Mouse (Mus musculus) heart, postnatal 14 days (tissue): ENCODE measurements around the gene Nabp1. TPM values are rescaled to one million over a fixed set of nuclear protein-coding genes. Genes with fewer than 3 reads are reported as not detected.
"Not testable (repeated sequence)": the region's sequence is repeated elsewhere in the genome, so short reads cannot be mapped to it uniquely, and the experiment has no call there.

Experiments used
- DNase-seq, 2 experiments: peaks; one replicate each; pipeline ENCODE4 v3.0.0; 2021 to 2022
- intact Hi-C: fragments of 180-260 bp; cut with DNase I; formaldehyde crosslinking; loops from one replicate; pipeline ENCODE4 v1.15.1; 2025
- total RNA-seq, 2 experiments: library from RNA; stranded (reverse); gene quantifications; 2 replicates each; pipeline ENCODE4 v1.2.3; 2021

The Nabp1 gene
- total RNA-seq, 2 experiments from 2014 or later = 41.5 to 43.0 TPM

DNA sequence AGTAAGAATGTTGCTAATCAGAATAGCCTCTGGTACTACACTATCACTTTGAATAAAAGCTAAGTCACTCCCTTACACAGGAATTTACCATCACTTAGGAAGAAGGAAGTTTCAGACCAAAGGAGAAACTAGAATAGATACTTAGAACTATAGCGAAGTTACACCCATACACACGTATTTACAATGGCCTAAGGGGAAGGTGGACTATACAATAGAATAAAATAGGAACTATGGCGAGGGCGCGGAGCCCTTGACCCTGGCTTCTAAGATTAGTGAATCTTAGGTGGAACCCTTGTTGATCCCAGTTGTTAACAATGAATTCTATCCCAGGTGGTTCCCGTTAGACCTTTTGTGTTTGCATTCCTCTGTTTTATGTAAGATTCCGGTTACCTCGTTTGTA lies 57.2 kb downstream of the Nabp1 start:
- intact Hi-C loops, DNase-seq: not testable (repeated sequence)

DNA sequence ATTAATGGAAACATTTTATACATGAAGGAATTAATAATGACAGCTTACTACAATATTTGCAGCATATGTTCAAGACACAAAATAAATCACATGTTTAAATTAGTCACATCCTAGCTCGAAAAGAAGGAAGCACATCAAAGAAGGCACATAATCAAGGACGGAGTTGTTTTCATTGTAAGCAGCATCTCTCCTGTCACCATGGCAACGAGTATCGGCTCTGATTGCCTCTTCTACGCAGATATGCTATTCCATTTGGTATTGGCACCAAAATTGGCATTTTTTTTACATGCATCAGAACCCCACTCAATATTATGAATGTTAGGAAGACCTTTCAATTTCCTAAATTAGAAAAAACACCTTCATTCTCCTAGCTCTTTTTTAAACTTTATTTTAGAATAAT lies 59.5 kb downstream of the Nabp1 start:
- intact Hi-C loops = no loop called here
- no peak for DNase-seq

Other genes starting within 250 kb of the Nabp1 start
- gene Cavin2, start 189.3 kb downstream of the Nabp1 start, total RNA-seq = 100 to 1,000 TPM; 173 to 186 TPM